15 mouse cellular contexts compared by ENCODE assay signal in genomic region chr12:80815298-80815697, GRCm38 (mm10). TPM values are rescaled to one million over a fixed set of nuclear protein-coding genes. Genes with fewer than 3 reads are reported as not detected.
DNase-seq lines count a peak whose midpoint lies in the region; ATAC-seq and TF ChIP-seq lines count a peak whose summit lies in the region.
"Had no signal": no experiment of that assay in that cellular context is flagged by ENCODE, and none has a peak within 500 bp of the region (broad histone marks: within the 10 kb centered on the region; RNA-seq: fewer than 3 reads in every experiment).

No protein-coding gene starts in this region.

- H3K27ac ChIP-seq in heart, embryonic 15.5 days: peak overlapping the region; percentile 52
- peak overlapping the region; percentile 86 for H3K27ac ChIP-seq in liver, embryonic 14.5 days
- H3K27ac ChIP-seq: embryonic facial prominence, embryonic 12.5 days; forebrain, embryonic 15.5 days; left cerebral cortex, adult 2 months had no signal

- no peak for TF ChIP-seq EP300 in liver, embryonic 14.5 days (IDR thresholded peaks at IDR 0.05; ENCODE audit: low read depth)

- H3K4me3 ChIP-seq in heart, embryonic 15.5 days: no peak overlapping the region
- H3K4me3 ChIP-seq in liver, embryonic 14.5 days (ENCODE audit: insufficient read depth in 1 of 2, low read depth in 2 of 2, low read length in 2 of 2): no peak overlapping the region
- H3K4me3 ChIP-seq: embryonic facial prominence, embryonic 12.5 days; forebrain, embryonic 15.5 days; left cerebral cortex, adult 2 months; myocyte had no signal

- no peak overlapping the region for H3K9ac ChIP-seq in heart, embryonic 15.5 days
- peak overlapping the region; percentile 38 for H3K9ac ChIP-seq in liver, embryonic 14.5 days (replicated peaks)
- H3K9ac ChIP-seq: embryonic facial prominence, embryonic 12.5 days; forebrain, embryonic 15.5 days had no signal

- no peak for DNase-seq in heart, postnatal 36 days
- DNase-seq in 416B (ENCODE audit: low read depth): peak; percentile 42
- peak; percentile 52 for DNase-seq in CD4-positive, CD25-positive, alpha-beta regulatory T cell, adult 2 months (ENCODE audit: low read depth, low spot score)
- no peak for DNase-seq in liver, embryonic 14.5 days (ENCODE audit: low read depth in 3 of 3, low spot score in 3 of 3)
- no peak for DNase-seq in frontal cortex, postnatal 14 days (ENCODE audit: low spot score in 2 of 2)
- DNase-seq in urinary bladder, postnatal 25 days (ENCODE audit: low spot score): no peak
- DNase-seq: cerebellum, adult 11 months; lung, postnatal 10 days had no signal

- H3K4me1 ChIP-seq in heart, embryonic 15.5 days (replicated peaks): peaks cover 79% of the 10 kb centered on the region
- peaks cover 75 to 85% of the 10 kb centered on the region in 2 experiments for H3K4me1 ChIP-seq in liver, embryonic 14.5 days (replicated peaks; ENCODE audit: control insufficient read depth in 2 of 2, insufficient read depth in 2 of 2, low read length in 1 of 2)

- ATAC-seq in heart, embryonic 15.5 days (replicated peaks; ENCODE audit: insufficient number of reproducible peaks, insufficient read depth, low FRiP score, low read depth): no peak
- ATAC-seq in liver, embryonic 14.5 days (ENCODE audit: insufficient read depth): no peak
- ATAC-seq: forebrain, embryonic 15.5 days had no signal

- H3K4me2 ChIP-seq in heart, embryonic 15.5 days: no peak overlapping the region
- peak overlapping the region; percentile 61 for H3K4me2 ChIP-seq in liver, embryonic 14.5 days (ENCODE audit: low read depth)
- H3K4me2 ChIP-seq: embryonic facial prominence, embryonic 12.5 days; forebrain, embryonic 15.5 days; heart, embryonic 11.5 days had no signal

- H3K27me3 ChIP-seq in heart, embryonic 15.5 days: no peaks in the 10 kb centered on the region
- no peaks in the 10 kb centered on the region for H3K27me3 ChIP-seq in liver, embryonic 14.5 days (ENCODE audit: control insufficient read depth, insufficient read depth, low read length)
- H3K27me3 ChIP-seq: embryonic facial prominence, embryonic 12.5 days; forebrain, embryonic 15.5 days had no signal

- intact Hi-C loops in heart, postnatal 36 days (cut with DNase I): no loop called here

- no peaks in the 10 kb centered on the region for H3K9me3 ChIP-seq in heart, embryonic 15.5 days (replicated peaks)
- no peaks in the 10 kb centered on the region for H3K9me3 ChIP-seq in liver, embryonic 14.5 days (ENCODE audit: control insufficient read depth, low read length)
- H3K9me3 ChIP-seq: embryonic facial prominence, embryonic 12.5 days; forebrain, embryonic 15.5 days; G1E had no signal

- 44% methylated on average over 1 of the region's 1 CpGs for WGBS in heart, embryonic 15.5 days
- WGBS in liver, embryonic 14.5 days (ENCODE audit: insufficient replicate concordance): 14% methylated on average over 1 of the region's 1 CpGs

- no peak for TF ChIP-seq CTCF in liver, embryonic 14.5 days (IDR thresholded peaks at IDR 0.05; ENCODE audit: low read depth)

- H3K36me3 ChIP-seq in heart, embryonic 15.5 days: no peaks in the 10 kb centered on the region
- H3K36me3 ChIP-seq in liver, embryonic 14.5 days (replicated peaks; ENCODE audit: control insufficient read depth, insufficient read depth, low read depth): no peaks in the 10 kb centered on the region; the same call in none of the 2 replicates
- H3K36me3 ChIP-seq: embryonic facial prominence, embryonic 12.5 days; forebrain, embryonic 15.5 days had no signal

RNA-seq across cellular contexts. Expression of gene Susd6, which starts 25.0 kb away (rescaled TPM):
- 16.4 and 19.6 TPM in 2 replicates for polyA plus RNA-seq in heart, embryonic 15.5 days (2015; fragmentation: Nextera tagmentation; extraction: Ambion mirVana)
- 10 to 100 TPM; 72.2 to 76.1 TPM for total RNA-seq in heart, postnatal 36 days (2021)
- polyA plus RNA-seq in liver, embryonic 14.5 days (2012; rRNA removed): 11.0 and 11.1 TPM in 2 replicates
- 11.6 and 13.9 TPM in 2 replicates for polyA plus RNA-seq in liver, embryonic 14.5 days (2014; fragmentation: Nextera tagmentation; extraction: Ambion mirVana)

RNA-seq across cellular contexts. Expression of gene Ccdc177, which starts 54.8 kb away (rescaled TPM):
- polyA plus RNA-seq in heart, embryonic 15.5 days (2015; fragmentation: Nextera tagmentation; extraction: Ambion mirVana): not detected in 2 replicates
- not detected for total RNA-seq in heart, postnatal 36 days (2021)
- 0.01 TPM in 1 of 2 replicates, not detected in the other for polyA plus RNA-seq in liver, embryonic 14.5 days (2012; rRNA removed)
- polyA plus RNA-seq in liver, embryonic 14.5 days (2014; fragmentation: Nextera tagmentation; extraction: Ambion mirVana): not detected in 2 replicates
- polyA plus RNA-seq: G1E; heart, embryonic 11.5 days; myocyte had no signal

Comparison
In these comparisons a context has a peak if more than half of its experiments do, and no peak if none do; other contexts are left out.
1. DNase-seq: peak in 416B (single experiment) and CD4-positive, CD25-positive, alpha-beta regulatory T cell, adult 2 months (single experiment); none in heart, postnatal 36 days (0 of 2), liver, embryonic 14.5 days (0 of 3), frontal cortex, postnatal 14 days (0 of 2) and urinary bladder, postnatal 25 days (single experiment).